Mouse (Mus musculus): ENCODE results near the gene Olfr1185-ps1. TPM values are rescaled to one million over a fixed set of nuclear protein-coding genes. Genes with fewer than 3 reads are reported as not detected.
"Not testable (repeated sequence)": the region's sequence is repeated elsewhere in the genome, so short reads cannot be mapped to it uniquely, and the experiment has no call there.

Gene Olfr1185-ps1
- not detected for total RNA-seq (2021)
- polyA plus RNA-seq (2012; rRNA removed): not detected in 2 replicates
- long read RNA-seq: 0 reads

DNA sequence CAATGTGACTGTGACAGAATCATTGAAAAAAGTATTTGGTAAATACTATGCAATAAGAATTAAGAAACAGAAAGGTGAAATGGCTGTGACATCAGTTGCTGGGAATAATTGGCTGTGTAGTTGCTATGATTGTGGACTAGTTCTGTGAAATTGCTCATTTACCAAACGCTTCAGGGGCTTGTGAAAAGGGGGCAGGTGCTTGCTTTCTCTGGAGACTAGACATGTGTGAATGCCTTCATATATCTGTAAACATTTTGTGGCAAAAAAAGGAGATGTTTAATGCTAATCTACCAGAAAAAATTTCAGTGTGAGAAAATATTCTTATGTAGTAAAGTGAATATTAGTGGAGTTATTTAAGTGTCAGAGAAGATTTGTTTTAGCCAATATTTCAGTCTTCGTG is at the start of gene Olfr1185-ps1:
Gene Olfr1185-ps1 (plus strand): TSS at position 301 of the 400 bp plus-strand sequence.
- DNase-seq: no peak
- H3K9ac ChIP-seq (ENCODE audit: low read depth, low read length): no peak within 1 kb of the TSS
- no peak within 1 kb of the TSS for H3K4me3 ChIP-seq
- TF ChIP-seq EP300 (IDR thresholded peaks at IDR 0.05; ENCODE audit: insufficient read depth, low read depth, low read length): no peak
- H3K79me2 ChIP-seq (replicated peaks; ENCODE audit: control insufficient read depth, insufficient read depth, low read length): no peaks in the 10 kb centered on the region
- no peak within 1 kb of the TSS for H3K27ac ChIP-seq
- 41% methylated on average over 2 of the region's 2 CpGs for WGBS
- intact Hi-C loops (cut with DNase I): no loop called here
- H3K4me1 ChIP-seq (ENCODE audit: control insufficient read depth, insufficient read depth, low read length): no peaks in the 10 kb centered on the region
- no peaks in the 10 kb centered on the region for H3K27me3 ChIP-seq (ENCODE audit: control insufficient read depth, insufficient read depth, low read length)
- H3K36me3 ChIP-seq (ENCODE audit: control insufficient read depth, insufficient read depth, low read length): no peaks in the 10 kb centered on the region

DNA sequence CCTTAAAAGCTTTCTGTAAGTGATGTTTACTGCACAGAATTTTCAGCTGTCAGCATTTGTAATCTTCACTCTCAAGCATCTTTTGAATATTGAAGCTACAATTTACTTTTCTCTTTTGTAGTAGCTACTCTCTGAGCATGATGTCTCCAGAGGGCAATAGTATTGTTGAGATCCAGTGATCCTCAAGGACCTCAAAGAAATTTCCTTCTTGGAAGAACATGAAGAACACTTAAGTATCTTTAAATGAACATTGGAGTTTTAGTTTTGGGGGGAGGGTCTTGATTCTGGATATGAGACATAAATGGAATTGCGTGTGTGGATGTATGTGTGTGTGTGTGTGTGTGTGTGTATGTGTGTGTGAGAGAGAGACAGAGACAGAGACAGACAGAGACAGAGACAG is 44.1 kb upstream of the Olfr1185-ps1 start, which contains the start of gene Gm13757:
Gene Gm13757 (minus strand): TSS at position 101 of the 400 bp plus-strand sequence.
- Histone ChIP-seq H3K9ac (ENCODE audit: low read depth, low read length) (no peak within 1 kb of the TSS), H3K36me3 (ENCODE audit: control insufficient read depth, insufficient read depth, low read length) (no peaks in the 10 kb centered on the region), H3K27ac (no peak within 1 kb of the TSS), H3K4me1 (ENCODE audit: control insufficient read depth, insufficient read depth, low read length) (no peaks in the 10 kb centered on the region), H3K4me3 (no peak within 1 kb of the TSS), H3K79me2 (replicated peaks; ENCODE audit: control insufficient read depth, insufficient read depth, low read length) (no peaks in the 10 kb centered on the region), H3K27me3 (ENCODE audit: control insufficient read depth, insufficient read depth, low read length) (no peaks in the 10 kb centered on the region)
- WGBS: 73% methylated on average over 1 of the region's 1 CpGs
- intact Hi-C loops (cut with DNase I): no loop called here
- TF ChIP-seq EP300 (IDR thresholded peaks at IDR 0.05; ENCODE audit: insufficient read depth, low read depth, low read length) (no peak), POLR2A (IDR thresholded peaks at IDR 0.05; ENCODE audit: insufficient read depth, low read depth, low read length) (no peak), CTCF (IDR thresholded peaks at IDR 0.05) (no peak)
- no peak for DNase-seq

DNA sequence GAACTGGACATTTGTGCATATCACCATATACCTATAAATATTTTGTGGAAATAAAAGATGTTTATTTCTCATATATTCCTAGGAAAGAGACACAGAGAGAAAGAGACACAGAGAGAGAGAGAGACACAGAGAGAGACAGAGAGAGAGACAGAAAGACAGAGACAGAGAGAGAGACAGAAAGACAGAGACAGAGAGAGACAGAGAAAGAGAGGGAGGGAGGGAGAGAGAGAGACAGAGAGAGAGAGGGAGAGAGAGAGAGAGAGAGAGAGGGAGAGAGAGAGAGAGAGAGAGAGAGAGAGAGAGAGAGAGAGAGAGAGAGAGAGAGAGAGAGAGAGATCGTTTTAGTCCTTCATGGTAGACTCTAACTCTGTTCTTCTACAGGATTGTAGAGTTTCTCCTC is 38.6 kb upstream of the Olfr1185-ps1 start, which contains the start of gene Olfr1183:
Gene Olfr1183 (plus strand): TSS at position 301 of the 400 bp plus-strand sequence.
- intact Hi-C loops (cut with DNase I): not testable (repeated sequence)

DNA sequence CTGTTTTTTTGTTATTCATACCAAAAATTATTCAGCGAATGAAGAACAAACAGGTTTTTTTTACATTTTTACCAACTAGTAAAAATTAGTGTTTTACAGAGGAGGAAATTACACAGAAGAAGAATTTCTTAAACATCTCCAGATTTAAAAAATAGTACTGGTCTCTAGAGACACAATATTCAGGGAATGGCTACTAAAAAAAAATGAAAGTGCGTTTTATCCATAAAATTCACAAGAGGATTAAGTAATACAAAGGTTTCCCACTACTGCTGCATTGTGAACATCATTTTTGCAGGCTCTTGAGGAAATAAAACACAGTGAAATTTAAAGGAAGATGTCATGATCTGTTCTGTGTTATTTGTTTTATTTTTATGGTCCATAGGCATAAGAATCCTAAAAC is 9.8 kb upstream of the Olfr1185-ps1 start, which contains the start of gene Olfr1184:
Gene Olfr1184 (plus strand): TSS at position 301 of the 400 bp plus-strand sequence.
- 73% methylated on average over 2 of the region's 2 CpGs for WGBS

More for the DNA sequence above, 38.6 kb upstream of the Olfr1185-ps1 start, which contains the start of gene Olfr1183:
- H3K36me3 ChIP-seq (ENCODE audit: control insufficient read depth, insufficient read depth, low read length); H3K27me3 ChIP-seq (ENCODE audit: control insufficient read depth, insufficient read depth, low read length); H3K79me2 ChIP-seq (replicated peaks; ENCODE audit: control insufficient read depth, insufficient read depth, low read length); DNase-seq; H3K27ac ChIP-seq; H3K9ac ChIP-seq (ENCODE audit: low read depth, low read length); H3K4me3 ChIP-seq; H3K4me1 ChIP-seq (ENCODE audit: control insufficient read depth, insufficient read depth, low read length): not testable (repeated sequence)
- 78% methylated on average over 1 of the region's 1 CpGs for WGBS

DNA sequence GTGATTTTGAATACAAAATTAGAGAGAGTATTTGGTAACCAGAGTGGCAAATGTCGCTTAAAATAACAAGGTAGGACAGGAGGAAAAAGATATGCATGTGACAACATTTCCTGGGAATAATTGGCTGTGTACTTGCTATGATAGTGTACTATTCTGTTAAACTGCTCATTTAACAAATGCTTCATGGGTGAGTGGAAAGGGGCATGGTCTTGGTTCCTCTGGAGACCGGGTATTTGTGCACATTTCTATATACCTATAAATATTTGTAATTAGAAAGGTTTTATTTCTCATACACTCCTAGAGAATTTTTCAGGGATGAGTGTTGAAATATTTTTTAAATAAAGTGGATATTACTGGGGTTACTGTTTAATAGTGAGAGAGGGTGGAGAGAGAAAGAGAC is 25.1 kb downstream of the Olfr1185-ps1 start, which contains the start of gene Olfr1186:
Gene Olfr1186 (plus strand): TSS at position 301 of the 400 bp plus-strand sequence.
- Histone ChIP-seq H3K27me3 (ENCODE audit: control insufficient read depth, insufficient read depth, low read length) (no peaks in the 10 kb centered on the region), H3K4me1 (ENCODE audit: control insufficient read depth, insufficient read depth, low read length) (no peaks in the 10 kb centered on the region), H3K27ac (no peak within 1 kb of the TSS), H3K79me2 (replicated peaks; ENCODE audit: control insufficient read depth, insufficient read depth, low read length) (no peaks in the 10 kb centered on the region), H3K4me3 (no peak within 1 kb of the TSS), H3K36me3 (ENCODE audit: control insufficient read depth, insufficient read depth, low read length) (no peaks in the 10 kb centered on the region), H3K9ac (ENCODE audit: low read depth, low read length) (no peak within 1 kb of the TSS)
- TF ChIP-seq EP300 (IDR thresholded peaks at IDR 0.05; ENCODE audit: insufficient read depth, low read depth, low read length): no peak
- no peak for TF ChIP-seq POLR2A (IDR thresholded peaks at IDR 0.05; ENCODE audit: insufficient read depth, low read depth, low read length)
- no peak for TF ChIP-seq CTCF (IDR thresholded peaks at IDR 0.05)
- WGBS: 59% methylated on average over 2 of the region's 2 CpGs
- intact Hi-C loops (cut with DNase I): no loop called here
- no peak for DNase-seq

More for the DNA sequence above, 9.8 kb upstream of the Olfr1185-ps1 start, which contains the start of gene Olfr1184:
- Histone ChIP-seq H3K36me3 (ENCODE audit: control insufficient read depth, insufficient read depth, low read length) (no peaks in the 10 kb centered on the region), H3K27ac (no peak within 1 kb of the TSS), H3K27me3 (ENCODE audit: control insufficient read depth, insufficient read depth, low read length) (no peaks in the 10 kb centered on the region), H3K4me1 (ENCODE audit: control insufficient read depth, insufficient read depth, low read length) (no peaks in the 10 kb centered on the region), H3K4me3 (no peak within 1 kb of the TSS), H3K9ac (ENCODE audit: low read depth, low read length) (no peak within 1 kb of the TSS), H3K79me2 (replicated peaks; ENCODE audit: control insufficient read depth, insufficient read depth, low read length) (no peaks in the 10 kb centered on the region)
- intact Hi-C loops (cut with DNase I): no loop called here
- no peak for TF ChIP-seq EP300 (IDR thresholded peaks at IDR 0.05; ENCODE audit: insufficient read depth, low read depth, low read length)
- TF ChIP-seq CTCF (IDR thresholded peaks at IDR 0.05): no peak
- TF ChIP-seq POLR2A (IDR thresholded peaks at IDR 0.05; ENCODE audit: insufficient read depth, low read depth, low read length): no peak
- no peak for DNase-seq

DNA sequence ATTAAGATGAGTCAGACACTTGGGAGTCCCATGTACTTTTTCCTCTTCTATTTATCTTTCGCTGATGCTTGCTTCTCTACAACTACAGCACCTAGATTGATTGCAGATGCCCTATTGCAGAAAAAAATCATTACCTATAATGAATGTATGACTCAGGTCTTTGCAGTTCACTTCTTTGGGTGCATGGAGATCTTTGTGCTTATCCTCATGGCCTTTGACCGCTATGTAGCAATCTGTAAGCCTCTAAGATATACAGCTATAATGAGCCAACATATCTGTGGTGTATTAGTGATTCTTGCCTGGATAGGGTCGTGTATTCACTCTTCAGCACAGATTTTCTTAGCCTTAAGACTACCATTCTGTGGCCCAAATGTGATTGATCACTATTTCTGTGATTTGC is 32.6 kb downstream of the Olfr1185-ps1 start:
- Histone ChIP-seq H3K4me3 (no peak overlapping the region), H3K4me1 (ENCODE audit: control insufficient read depth, insufficient read depth, low read length) (no peaks in the 10 kb centered on the region), H3K27ac (no peak overlapping the region), H3K36me3 (ENCODE audit: control insufficient read depth, insufficient read depth, low read length) (no peaks in the 10 kb centered on the region), H3K79me2 (replicated peaks; ENCODE audit: control insufficient read depth, insufficient read depth, low read length) (no peaks in the 10 kb centered on the region), H3K27me3 (ENCODE audit: control insufficient read depth, insufficient read depth, low read length) (no peaks in the 10 kb centered on the region), H3K9ac (ENCODE audit: low read depth, low read length) (no peak overlapping the region)
- intact Hi-C loops (cut with DNase I): no loop called here
- no peak for DNase-seq
- TF ChIP-seq EP300 (IDR thresholded peaks at IDR 0.05; ENCODE audit: insufficient read depth, low read depth, low read length) (no peak), CTCF (IDR thresholded peaks at IDR 0.05) (no peak), POLR2A (IDR thresholded peaks at IDR 0.05; ENCODE audit: insufficient read depth, low read depth, low read length) (no peak)
- WGBS: 50% methylated on average over 3 of the region's 3 CpGs

Other genes with a start within 250 kb of the Olfr1185-ps1 start
- not detected for gene Olfr1173, start 213.4 kb upstream of the Olfr1185-ps1 start, total RNA-seq (2021)
- not detected in 2 replicates for gene Olfr1173, start 213.4 kb upstream of the Olfr1185-ps1 start, polyA plus RNA-seq (2012; rRNA removed)
- not detected for gene Olfr1174-ps, start 178.2 kb upstream of the Olfr1185-ps1 start, total RNA-seq (2021)
- gene Olfr1174-ps, start 178.2 kb upstream of the Olfr1185-ps1 start, polyA plus RNA-seq (2012; rRNA removed): not detected in 2 replicates
- gene Olfr1175-ps, start 166.1 kb upstream of the Olfr1185-ps1 start, total RNA-seq (2021): not detected
- not detected in 2 replicates for gene Olfr1175-ps, start 166.1 kb upstream of the Olfr1185-ps1 start, polyA plus RNA-seq (2012; rRNA removed)
- not detected for gene Olfr1176, start 156.6 kb upstream of the Olfr1185-ps1 start, total RNA-seq (2021)
- gene Olfr1176, start 156.6 kb upstream of the Olfr1185-ps1 start, polyA plus RNA-seq (2012; rRNA removed): not detected in 2 replicates
- gene Olfr1177-ps, start 146.8 kb upstream of the Olfr1185-ps1 start, total RNA-seq (2021): not detected
- gene Olfr1177-ps, start 146.8 kb upstream of the Olfr1185-ps1 start, polyA plus RNA-seq (2012; rRNA removed): not detected in 2 replicates
- gene Olfr1178, start 106.3 kb upstream of the Olfr1185-ps1 start, total RNA-seq (2021): not detected
- gene Olfr1178, start 106.3 kb upstream of the Olfr1185-ps1 start, polyA plus RNA-seq (2012; rRNA removed): not detected in 2 replicates
- gene Olfr1179, start 86.9 kb upstream of the Olfr1185-ps1 start, total RNA-seq (2021): not detected
- gene Olfr1179, start 86.9 kb upstream of the Olfr1185-ps1 start, polyA plus RNA-seq (2012; rRNA removed): not detected in 2 replicates
- not detected for gene Olfr1180, start 74.2 kb upstream of the Olfr1185-ps1 start, total RNA-seq (2021)
- not detected in 2 replicates for gene Olfr1180, start 74.2 kb upstream of the Olfr1185-ps1 start, polyA plus RNA-seq (2012; rRNA removed)
- gene Olfr1181, start 67.1 kb upstream of the Olfr1185-ps1 start, total RNA-seq (2021): not detected
- not detected in 2 replicates for gene Olfr1181, start 67.1 kb upstream of the Olfr1185-ps1 start, polyA plus RNA-seq (2012; rRNA removed)
- gene Gm13757, start 44.2 kb upstream of the Olfr1185-ps1 start, total RNA-seq (2021): not detected
- gene Gm13757, start 44.2 kb upstream of the Olfr1185-ps1 start, polyA plus RNA-seq (2012; rRNA removed): not detected in 2 replicates
- not detected for gene Olfr1183, start 38.5 kb upstream of the Olfr1185-ps1 start, total RNA-seq (2021)
- not detected in 2 replicates for gene Olfr1183, start 38.5 kb upstream of the Olfr1185-ps1 start, polyA plus RNA-seq (2012; rRNA removed)
- gene Olfr1184, start 9.7 kb upstream of the Olfr1185-ps1 start, total RNA-seq (2021): not detected
- not detected in 2 replicates for gene Olfr1184, start 9.7 kb upstream of the Olfr1185-ps1 start, polyA plus RNA-seq (2012; rRNA removed)
- not detected for gene Olfr1186, start 25.2 kb downstream of the Olfr1185-ps1 start, total RNA-seq (2021)
- gene Olfr1186, start 25.2 kb downstream of the Olfr1185-ps1 start, polyA plus RNA-seq (2012; rRNA removed): not detected in 2 replicates
- gene Olfr1188, start 63.6 kb downstream of the Olfr1185-ps1 start, total RNA-seq (2021): not detected
- not detected in 2 replicates for gene Olfr1188, start 63.6 kb downstream of the Olfr1185-ps1 start, polyA plus RNA-seq (2012; rRNA removed)
- not detected for gene Olfr1189, start 93.1 kb downstream of the Olfr1185-ps1 start, total RNA-seq (2021)
- gene Olfr1189, start 93.1 kb downstream of the Olfr1185-ps1 start, polyA plus RNA-seq (2012; rRNA removed): not detected in 2 replicates
- not detected for gene Olfr1191-ps1, start 147.2 kb downstream of the Olfr1185-ps1 start, total RNA-seq (2021)
- gene Olfr1191-ps1, start 147.2 kb downstream of the Olfr1185-ps1 start, polyA plus RNA-seq (2012; rRNA removed): not detected in 2 replicates
- gene Olfr1192-ps1, start 155.2 kb downstream of the Olfr1185-ps1 start, total RNA-seq (2021): not detected
- not detected in 2 replicates for gene Olfr1192-ps1, start 155.2 kb downstream of the Olfr1185-ps1 start, polyA plus RNA-seq (2012; rRNA removed)
- not detected for gene Olfr1193, start 182.3 kb downstream of the Olfr1185-ps1 start, total RNA-seq (2021)
- gene Olfr1193, start 182.3 kb downstream of the Olfr1185-ps1 start, polyA plus RNA-seq (2012; rRNA removed): not detected in 2 replicates
- gene Olfr1195, start 195.9 kb downstream of the Olfr1185-ps1 start, total RNA-seq (2021): not detected
- gene Olfr1195, start 195.9 kb downstream of the Olfr1185-ps1 start, polyA plus RNA-seq (2012; rRNA removed): not detected in 2 replicates
- not detected for gene Olfr1196, start 211.3 kb downstream of the Olfr1185-ps1 start, total RNA-seq (2021)
- not detected in 2 replicates for gene Olfr1196, start 211.3 kb downstream of the Olfr1185-ps1 start, polyA plus RNA-seq (2012; rRNA removed)
- not detected for gene Olfr1197, start 239.0 kb downstream of the Olfr1185-ps1 start, total RNA-seq (2021)
- gene Olfr1197, start 239.0 kb downstream of the Olfr1185-ps1 start, polyA plus RNA-seq (2012; rRNA removed): not detected in 2 replicates